Mouse (Mus musculus): ENCODE results near the gene 4930595M18Rik.

Gene 4930595M18Rik

GRCm38 (mm10) chrX:81458021-81458420 is at the start of gene 4930595M18Rik:
Gene 4930595M18Rik, minus strand, starts transcription at chrX:81458121.
- DNase-seq, result no peak

- DNase-seq, result peak; percentile 6 to 13
Measured at GRCm38 (mm10) chrX:81472500-81472899, 14.6 kb upstream of the 4930595M18Rik start.

Measured in kidney, postnatal 4 days (tissue).